Mouse (Mus musculus) liver, embryonic 13.5 days (tissue): ENCODE data around the gene Atg9a. TPM values are rescaled to one million over a fixed set of nuclear protein-coding genes. Genes with fewer than 3 reads are reported as not detected.

ENCODE experiments used
- ATAC-seq: fragments of 200-750 bp; cut with Nextera tagmentation; 2 replicates; pipeline ENCODE4 v1.8.0; 2017; ENCODE audit warnings: low read depth, mild to moderate bottlenecking, moderate number of reproducible peaks, moderate library complexity
- DNase-seq: peaks from one replicate; pipeline ENCODE4 v3.0.0; 2022
- H3K27ac ChIP-seq: fragments of 300-500 bp; sonication (generic); 2 replicates; pipeline ENCODE4 v1.5.1; 2015; ENCODE audit warnings: moderate library complexity, mild to moderate bottlenecking, inconsistent platforms
- H3K27me3 ChIP-seq: fragments of 300-500 bp; sonication (generic); 2 replicates; pipeline ENCODE4 v1.6.1; 2015; ENCODE audit warnings: mild to moderate bottlenecking, inconsistent platforms
- H3K36me3 ChIP-seq: fragments of 300-500 bp; sonication (generic); 2 replicates; pipeline ENCODE4 v1.6.1; 2015; ENCODE audit warnings: mild to moderate bottlenecking, inconsistent platforms
- H3K4me1 ChIP-seq: fragments of 300-500 bp; sonication (generic); replicated peaks from 2 replicates; pipeline ENCODE4 v1.6.1; 2015; ENCODE audit warnings: inconsistent platforms
- H3K4me2 ChIP-seq: fragments of 300-500 bp; sonication (generic); 2 replicates; pipeline ENCODE4 v1.6.1; 2015; ENCODE audit warnings: inconsistent platforms, mild to moderate bottlenecking, moderate library complexity
- H3K4me3 ChIP-seq: fragments of 300-500 bp; sonication (generic); replicated peaks from 2 replicates; pipeline ENCODE4 v1.5.1; 2015; ENCODE audit warnings: mild to moderate bottlenecking, inconsistent platforms
- H3K9ac ChIP-seq: fragments of 300-500 bp; sonication (generic); 2 replicates; pipeline ENCODE4 v1.6.1; 2015; ENCODE audit warnings: mild to moderate bottlenecking, inconsistent platforms
- H3K9me3 ChIP-seq: fragments of 300-500 bp; sonication (generic); replicated peaks from 2 replicates; pipeline ENCODE4 v1.6.1; 2016; ENCODE audit warnings: inconsistent platforms
- WGBS: fragments of 180-500 bp; shearing (Covaris S2); methylation state at CpG from one replicate; pipeline ENCODE4 v1.1.7; 2015; ENCODE audit not compliant: insufficient replicate concordance; 5-methylcytosine and 5-hydroxymethylcytosine counted together
- polyA plus RNA-seq: library from polyadenylated mRNA; unstranded; fragments of >200 nt; fragmentation: Nextera tagmentation; extraction: Ambion mirVana; gene quantifications from 2 replicates; pipeline ENCODE4 v1.2.1, GENCODE M21; 2015

The Atg9a gene
- polyA plus RNA-seq, 1 experiment from 2014 or later: 18.2 TPM

- DNase-seq (no peak), ATAC-seq (no peak)
- peak overlapping the region; percentile 96 for H3K27ac ChIP-seq
- peak overlapping the region; percentile 99 for H3K4me2 ChIP-seq
- H3K4me1 ChIP-seq: peaks cover 79% of the 10 kb centered on the region
- H3K36me3 ChIP-seq: peaks cover 56% of the 10 kb centered on the region
- peak overlapping the region; percentile 91 for H3K4me3 ChIP-seq
- H3K9me3 ChIP-seq: no peaks in the 10 kb centered on the region
- WGBS: 50% methylated on average over 5 of the region's 5 CpGs
- peaks cover 6% of the 10 kb centered on the region for H3K27me3 ChIP-seq
- H3K9ac ChIP-seq: peak overlapping the region; percentile 96
These were observed 22.9 kb upstream of the Atg9a start for GRCm38 (mm10) chr1:75214886-75215285.

DNA sequence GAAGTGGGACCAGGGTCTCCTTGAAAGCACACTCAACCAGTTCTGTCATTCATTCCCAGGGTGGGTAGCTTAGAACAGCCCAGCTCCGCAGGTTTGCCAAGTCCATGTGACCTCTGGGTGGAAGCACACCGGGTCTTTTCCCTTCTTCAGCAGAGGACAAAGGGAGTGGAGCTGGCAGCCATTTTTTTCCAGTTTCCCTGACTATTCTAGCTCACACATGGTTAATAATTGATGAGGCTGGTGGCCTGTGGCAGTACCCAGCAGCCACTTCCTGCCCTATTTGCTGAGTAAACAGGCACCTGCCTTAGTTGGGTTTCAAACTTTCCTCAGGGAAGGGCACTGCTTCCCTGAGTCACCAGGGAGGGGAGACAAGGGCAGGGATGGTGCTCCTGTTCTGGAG lies 22.4 kb upstream of the Atg9a start:
- H3K36me3 ChIP-seq: peaks cover 56% of the 10 kb centered on the region
- 79% methylated on average over 2 of the region's 2 CpGs for WGBS
- H3K4me1 ChIP-seq: peaks cover 79% of the 10 kb centered on the region
- peak overlapping the region; percentile 96 for H3K9ac ChIP-seq
- H3K4me3 ChIP-seq: peak overlapping the region; percentile 91
- ATAC-seq: no peak
- DNase-seq: no peak
- H3K27me3 ChIP-seq: peaks cover 1% of the 10 kb centered on the region
- peak overlapping the region; percentile 96 for H3K27ac ChIP-seq
- peak overlapping the region; percentile 99 for H3K4me2 ChIP-seq
- no peaks in the 10 kb centered on the region for H3K9me3 ChIP-seq

- peak; percentile 11; the same call in 1 of the 2 replicates for ATAC-seq
- Histone ChIP-seq H3K36me3 (peaks cover 56% of the 10 kb centered on the region), H3K9ac (peak overlapping the region; percentile 96), H3K4me2 (peak overlapping the region; percentile 99), H3K4me3 (peak overlapping the region; percentile 91), H3K4me1 (peaks cover 90% of the 10 kb centered on the region), H3K9me3 (no peaks in the 10 kb centered on the region), H3K27ac (peak overlapping the region; percentile 96), H3K27me3 (no peaks in the 10 kb centered on the region)
- peak; percentile 41 for DNase-seq
- 12% methylated on average over 7 of the region's 7 CpGs for WGBS
These were observed 21.1 kb upstream of the Atg9a start for GRCm38 (mm10) chr1:75213096-75213495.

- Histone ChIP-seq H3K9me3 (no peaks in the 10 kb centered on the region), H3K4me1 (peaks cover 91% of the 10 kb centered on the region), H3K9ac (peak overlapping the region; percentile 96), H3K4me3 (peak overlapping the region; percentile 91), H3K4me2 (peak overlapping the region; percentile 99), H3K36me3 (peaks cover 56% of the 10 kb centered on the region), H3K27me3 (no peaks in the 10 kb centered on the region), H3K27ac (peak overlapping the region; percentile 96)
- ATAC-seq (no peak), DNase-seq (no peak)
- 61% methylated on average over 4 of the region's 4 CpGs for WGBS
These were observed 20.5 kb upstream of the Atg9a start for GRCm38 (mm10) chr1:75212542-75212941.

DNA sequence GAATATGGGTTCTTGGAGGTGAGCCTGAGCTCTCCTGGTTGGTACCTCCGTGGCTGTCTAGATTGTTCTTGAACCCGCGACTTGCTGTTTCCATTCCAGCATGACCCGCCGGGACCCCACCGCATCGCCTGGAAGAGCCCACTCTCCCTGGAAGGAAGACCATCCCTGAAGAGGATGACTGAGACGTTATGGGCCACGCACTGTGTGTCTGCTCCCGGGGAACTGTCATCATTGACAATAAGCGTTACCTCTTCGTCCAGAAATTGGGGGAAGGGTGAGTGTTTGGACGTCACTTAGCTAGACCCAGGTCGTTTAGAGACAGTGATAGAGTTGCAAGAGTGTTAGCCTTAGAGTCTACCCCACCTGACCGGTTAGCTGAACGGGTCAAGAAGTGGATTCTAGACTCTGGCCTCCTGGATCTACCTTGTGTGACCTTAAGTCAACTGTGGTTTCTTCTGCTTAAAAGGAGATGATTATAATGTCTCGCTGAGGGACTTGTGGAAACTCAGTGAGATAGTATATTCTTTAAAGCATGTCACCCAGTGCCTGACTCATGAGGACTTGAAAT lies 19.2 kb upstream of the Atg9a start:
- DNase-seq: no peak
- H3K4me1 ChIP-seq: peaks cover 81% of the 10 kb centered on the region

GRCm38 (mm10) chr1:75210136-75211087 lies 18.4 kb upstream of the Atg9a start, which contains the start of the genes Glb1l and Stk16:
TSS of gene Glb1l (minus strand) at chr1:75210813.
TSS of gene Stk16 (plus strand) at chr1:75210838.
- Histone ChIP-seq H3K27ac (peak within 1 kb of the TSS; percentile 96), H3K4me3 (peak within 1 kb of the TSS; percentile 91), H3K36me3 (peaks cover 37% of the 10 kb centered on the region), H3K9ac (peak within 1 kb of the TSS; percentile 96), H3K4me2 (peak within 1 kb of the TSS; percentile 99), H3K9me3 (no peaks in the 10 kb centered on the region), H3K27me3 (no peaks in the 10 kb centered on the region), H3K4me1 (peaks cover 73% of the 10 kb centered on the region)
- DNase-seq (peak; percentile 93), ATAC-seq (peak; percentile 88)
- WGBS: 5% methylated on average over 42 of the region's 42 CpGs

More for the DNA sequence above, 19.2 kb upstream of the Atg9a start:
- no peaks in the 10 kb centered on the region for H3K9me3 ChIP-seq
- H3K4me3 ChIP-seq: peak overlapping the region; percentile 91
- peak overlapping the region; percentile 99 for H3K4me2 ChIP-seq
- 5% methylated on average over 17 of the region's 17 CpGs for WGBS
- peak overlapping the region; percentile 96 for H3K27ac ChIP-seq
- H3K9ac ChIP-seq: peak overlapping the region; percentile 96
- H3K36me3 ChIP-seq: peaks cover 45% of the 10 kb centered on the region
- no peak for ATAC-seq
- no peaks in the 10 kb centered on the region for H3K27me3 ChIP-seq

GRCm38 (mm10) chr1:75208967-75209678 lies 17.1 kb upstream of the Atg9a start:
- peak; percentile 36 for DNase-seq
- H3K9ac ChIP-seq: peak overlapping the region; percentile 96
- no peaks in the 10 kb centered on the region for H3K9me3 ChIP-seq
- H3K27ac ChIP-seq: peak overlapping the region; percentile 96; the same call in 1 of the 2 replicates
- peaks cover 60% of the 10 kb centered on the region for H3K4me1 ChIP-seq
- H3K4me3 ChIP-seq: peak overlapping the region; percentile 91
- H3K4me2 ChIP-seq: peak overlapping the region; percentile 99
- no peaks in the 10 kb centered on the region for H3K27me3 ChIP-seq
- 20% methylated on average over 34 of the region's 34 CpGs for WGBS
- peaks cover 24% of the 10 kb centered on the region for H3K36me3 ChIP-seq
- no peak for ATAC-seq

DNA sequence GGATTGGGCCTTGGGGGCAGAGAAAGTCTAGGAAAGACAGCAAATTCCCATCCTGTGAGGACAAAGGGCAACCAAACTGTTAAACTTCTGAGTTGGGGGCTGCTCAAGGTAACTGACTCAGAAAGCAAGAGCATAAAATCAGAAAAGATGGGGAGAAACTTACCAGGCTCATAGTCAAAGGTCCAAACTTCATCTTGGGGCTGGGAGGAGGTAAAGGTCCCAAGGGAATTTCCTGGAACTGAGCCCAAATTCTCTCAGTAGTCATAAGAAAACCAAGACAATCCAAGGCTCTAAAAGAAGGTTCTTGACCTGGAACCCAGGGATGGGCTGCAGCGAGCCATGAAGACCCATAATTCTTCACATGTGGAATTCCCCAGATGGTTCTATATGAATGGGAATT lies 9.2 kb upstream of the Atg9a start:
- no peaks in the 10 kb centered on the region for H3K27me3 ChIP-seq

GRCm38 (mm10) chr1:75192452-75192851 lies 456 bp upstream of the Atg9a start:
- peak; percentile 55 for DNase-seq
- under 1% methylated on average over 19 of the region's 19 CpGs for WGBS
- peak overlapping the region; percentile 97 for H3K27ac ChIP-seq

More for the DNA sequence above, 9.2 kb upstream of the Atg9a start:
- DNase-seq (no peak), ATAC-seq (no peak)
- H3K4me2 ChIP-seq: no peak overlapping the region
- 75% methylated on average over 1 of the region's 1 CpGs for WGBS
- H3K27ac ChIP-seq: no peak overlapping the region
- no peak overlapping the region for H3K4me3 ChIP-seq
- H3K4me1 ChIP-seq: no peaks in the 10 kb centered on the region
- no peaks in the 10 kb centered on the region for H3K9me3 ChIP-seq
- H3K9ac ChIP-seq: no peak overlapping the region
- H3K36me3 ChIP-seq: peaks cover 30% of the 10 kb centered on the region

GRCm38 (mm10) chr1:75191258-75191621 lies 756 bp downstream of the Atg9a start:
- Histone ChIP-seq H3K27me3 (no peaks in the 10 kb centered on the region), H3K9me3 (no peaks in the 10 kb centered on the region), H3K4me2 (peak overlapping the region; percentile 88), H3K36me3 (peaks cover 55% of the 10 kb centered on the region), H3K27ac (peak overlapping the region; percentile 97), H3K9ac (peak overlapping the region; percentile 97), H3K4me3 (peak overlapping the region; percentile 87), H3K4me1 (peaks cover 51% of the 10 kb centered on the region)
- WGBS: 43% methylated on average over 5 of the region's 5 CpGs
- ATAC-seq (no peak; the same call in 1 of the 2 replicates), DNase-seq (no peak)

More at GRCm38 (mm10) chr1:75192452-75192851, 456 bp upstream of the Atg9a start:
- H3K27me3 ChIP-seq: no peaks in the 10 kb centered on the region
- H3K4me3 ChIP-seq: peak overlapping the region; percentile 87
- H3K9ac ChIP-seq: peak overlapping the region; percentile 86
- H3K4me2 ChIP-seq: peak overlapping the region; percentile 94
- H3K9me3 ChIP-seq: no peaks in the 10 kb centered on the region
- peaks cover 50% of the 10 kb centered on the region for H3K36me3 ChIP-seq
- peaks cover 51% of the 10 kb centered on the region for H3K4me1 ChIP-seq
- ATAC-seq: peak; percentile 30; the same call in 1 of the 2 replicates

- H3K9ac ChIP-seq: peak overlapping the region; percentile 97
- H3K27ac ChIP-seq: peak overlapping the region; percentile 97
- H3K9me3 ChIP-seq: no peaks in the 10 kb centered on the region
- ATAC-seq (no peak), DNase-seq (peak; percentile 34)
- no peaks in the 10 kb centered on the region for H3K27me3 ChIP-seq
- peaks cover 51% of the 10 kb centered on the region for H3K4me1 ChIP-seq
- peak overlapping the region; percentile 88 for H3K4me2 ChIP-seq
- H3K36me3 ChIP-seq: peaks cover 55% of the 10 kb centered on the region
- 38% methylated on average over 2 of the region's 2 CpGs for WGBS
- peak overlapping the region; percentile 87 for H3K4me3 ChIP-seq
These were observed 1.4 kb downstream of the Atg9a start for GRCm38 (mm10) chr1:75190577-75190976.
